Mouse (Mus musculus): Measurements from ENCODE around the gene Dio3. TPM values are rescaled to one million over a fixed set of nuclear protein-coding genes. Genes with fewer than 3 reads are reported as not detected.

The Dio3 gene
- polyA plus RNA-seq (2015; fragmentation: Nextera tagmentation; extraction: Ambion mirVana): 0.09 TPM in 1 of 2 replicates, not detected in the other

GRCm38 (mm10) chr12:110278853-110279252 lies at the start of gene Dio3:
Gene Dio3 (plus strand): TSS chr12:110279068.
- H3K9me3 ChIP-seq (replicated peaks): no peaks in the 10 kb centered on the region
- peak within 1 kb of the TSS; percentile 65 for H3K4me2 ChIP-seq
- no peak for ATAC-seq (replicated peaks; ENCODE audit: insufficient number of reproducible peaks, insufficient read depth, low FRiP score, low read depth)
- no peak within 1 kb of the TSS for H3K9ac ChIP-seq
- under 1% methylated on average over 34 of the region's 34 CpGs for whole genome bisulfite sequencing
- H3K4me1 ChIP-seq (replicated peaks): peaks cover 16% of the 10 kb centered on the region
- H3K27me3 ChIP-seq: peaks cover 100% of the 10 kb centered on the region
- H3K27ac ChIP-seq: no peak within 1 kb of the TSS
- peak within 1 kb of the TSS; percentile 43 for H3K4me3 ChIP-seq
- no peaks in the 10 kb centered on the region for H3K36me3 ChIP-seq

GRCm38 (mm10) chr12:110230296-110230695 lies 48.6 kb upstream of the Dio3 start:
- ATAC-seq (replicated peaks; ENCODE audit: insufficient number of reproducible peaks, insufficient read depth, low FRiP score, low read depth): no peak
- peaks cover 44% of the 10 kb centered on the region for H3K27me3 ChIP-seq
- no peaks in the 10 kb centered on the region for H3K4me1 ChIP-seq (replicated peaks)
- H3K9ac ChIP-seq: no peak overlapping the region
- H3K4me3 ChIP-seq: no peak overlapping the region
- H3K27ac ChIP-seq: no peak overlapping the region
- no peak overlapping the region for H3K4me2 ChIP-seq
- H3K36me3 ChIP-seq: no peaks in the 10 kb centered on the region
- WGBS: 64% methylated on average over 7 of the region's 7 CpGs
- H3K9me3 ChIP-seq (replicated peaks): no peaks in the 10 kb centered on the region

GRCm38 (mm10) chr12:110230767-110231166 lies 48.1 kb upstream of the Dio3 start:
- no peaks in the 10 kb centered on the region for H3K9me3 ChIP-seq (replicated peaks)
- no peaks in the 10 kb centered on the region for H3K4me1 ChIP-seq (replicated peaks)
- H3K9ac ChIP-seq: no peak overlapping the region
- 70% methylated on average over 8 of the region's 8 CpGs for WGBS
- H3K36me3 ChIP-seq: no peaks in the 10 kb centered on the region
- H3K4me2 ChIP-seq: no peak overlapping the region
- peaks cover 46% of the 10 kb centered on the region for H3K27me3 ChIP-seq
- ATAC-seq (replicated peaks; ENCODE audit: insufficient number of reproducible peaks, insufficient read depth, low FRiP score, low read depth): no peak
- no peak overlapping the region for H3K4me3 ChIP-seq
- no peak overlapping the region for H3K27ac ChIP-seq

- Histone ChIP-seq H3K36me3 (no peaks in the 10 kb centered on the region), H3K4me1 (replicated peaks) (no peaks in the 10 kb centered on the region), H3K4me2 (no peak overlapping the region), H3K9me3 (replicated peaks) (no peaks in the 10 kb centered on the region), H3K9ac (no peak overlapping the region), H3K27ac (no peak overlapping the region), H3K27me3 (peaks cover 54% of the 10 kb centered on the region), H3K4me3 (no peak overlapping the region)
- no peak for ATAC-seq (replicated peaks; ENCODE audit: insufficient number of reproducible peaks, insufficient read depth, low FRiP score, low read depth)
- 72% methylated on average over 13 of the region's 13 CpGs for WGBS
These were observed 46.9 kb upstream of the Dio3 start for GRCm38 (mm10) chr12:110231709-110232600.

- ATAC-seq (replicated peaks; ENCODE audit: insufficient number of reproducible peaks, insufficient read depth, low FRiP score, low read depth): no peak
- H3K4me1 ChIP-seq (replicated peaks): no peaks in the 10 kb centered on the region
- H3K9me3 ChIP-seq (replicated peaks): no peaks in the 10 kb centered on the region
- peaks cover 34% of the 10 kb centered on the region for H3K27me3 ChIP-seq
- H3K4me2 ChIP-seq: no peak overlapping the region
- H3K36me3 ChIP-seq: no peaks in the 10 kb centered on the region
- WGBS: 80% methylated on average over 4 of the region's 4 CpGs
- no peak overlapping the region for H3K4me3 ChIP-seq
- H3K9ac ChIP-seq: no peak overlapping the region
- no peak overlapping the region for H3K27ac ChIP-seq
These were observed 43.0 kb upstream of the Dio3 start for GRCm38 (mm10) chr12:110235908-110236307.

- H3K27me3 ChIP-seq: peaks cover 32% of the 10 kb centered on the region
- WGBS: 79% methylated on average over 7 of the region's 7 CpGs
These were observed 41.8 kb upstream of the Dio3 start for GRCm38 (mm10) chr12:110237046-110237445.

GRCm38 (mm10) chr12:110239358-110239757 lies 39.5 kb upstream of the Dio3 start:
- no peaks in the 10 kb centered on the region for H3K9me3 ChIP-seq (replicated peaks)
- H3K27ac ChIP-seq: no peak overlapping the region
- no peak overlapping the region for H3K9ac ChIP-seq
- no peak for ATAC-seq (replicated peaks; ENCODE audit: insufficient number of reproducible peaks, insufficient read depth, low FRiP score, low read depth)
- H3K4me2 ChIP-seq: no peak overlapping the region
- peaks cover 19% of the 10 kb centered on the region for H3K27me3 ChIP-seq
- H3K4me1 ChIP-seq (replicated peaks): no peaks in the 10 kb centered on the region
- H3K36me3 ChIP-seq: no peaks in the 10 kb centered on the region
- 73% methylated on average over 5 of the region's 5 CpGs for WGBS
- H3K4me3 ChIP-seq: no peak overlapping the region

More at GRCm38 (mm10) chr12:110237046-110237445, 41.8 kb upstream of the Dio3 start:
- H3K4me2 ChIP-seq: no peak overlapping the region
- H3K4me1 ChIP-seq (replicated peaks): no peaks in the 10 kb centered on the region
- ATAC-seq (replicated peaks; ENCODE audit: insufficient number of reproducible peaks, insufficient read depth, low FRiP score, low read depth): no peak
- no peak overlapping the region for H3K9ac ChIP-seq
- no peaks in the 10 kb centered on the region for H3K9me3 ChIP-seq (replicated peaks)
- H3K36me3 ChIP-seq: no peaks in the 10 kb centered on the region
- no peak overlapping the region for H3K27ac ChIP-seq
- no peak overlapping the region for H3K4me3 ChIP-seq

GRCm38 (mm10) chr12:110244581-110244980 lies 34.3 kb upstream of the Dio3 start:
- 87% methylated on average over 6 of the region's 6 CpGs for WGBS
- Histone ChIP-seq H3K4me2 (no peak overlapping the region), H3K27me3 (peaks cover 6% of the 10 kb centered on the region), H3K4me3 (no peak overlapping the region), H3K27ac (no peak overlapping the region), H3K9ac (no peak overlapping the region), H3K36me3 (no peaks in the 10 kb centered on the region), H3K4me1 (replicated peaks) (no peaks in the 10 kb centered on the region), H3K9me3 (replicated peaks) (no peaks in the 10 kb centered on the region)
- no peak for ATAC-seq (replicated peaks; ENCODE audit: insufficient number of reproducible peaks, insufficient read depth, low FRiP score, low read depth)

- no peak for ATAC-seq (replicated peaks; ENCODE audit: insufficient number of reproducible peaks, insufficient read depth, low FRiP score, low read depth)
These were observed 33.4 kb upstream of the Dio3 start for GRCm38 (mm10) chr12:110245461-110245860.

GRCm38 (mm10) chr12:110252163-110252575 lies 26.7 kb upstream of the Dio3 start:
- Histone ChIP-seq H3K27ac (no peak overlapping the region), H3K4me1 (replicated peaks) (no peaks in the 10 kb centered on the region), H3K9ac (no peak overlapping the region), H3K27me3 (peaks cover 49% of the 10 kb centered on the region), H3K36me3 (no peaks in the 10 kb centered on the region), H3K9me3 (replicated peaks) (no peaks in the 10 kb centered on the region), H3K4me3 (no peak overlapping the region), H3K4me2 (no peak overlapping the region)
- no peak; the same call in 1 of the 2 replicates for ATAC-seq (replicated peaks; ENCODE audit: insufficient number of reproducible peaks, insufficient read depth, low FRiP score, low read depth)
- 29% methylated on average over 10 of the region's 10 CpGs for WGBS

More at GRCm38 (mm10) chr12:110245461-110245860, 33.4 kb upstream of the Dio3 start:
- Histone ChIP-seq H3K36me3 (no peaks in the 10 kb centered on the region), H3K27me3 (peaks cover 12% of the 10 kb centered on the region; the same call in 1 of the 2 replicates), H3K4me1 (replicated peaks) (no peaks in the 10 kb centered on the region), H3K4me2 (no peak overlapping the region), H3K27ac (no peak overlapping the region), H3K9me3 (replicated peaks) (no peaks in the 10 kb centered on the region), H3K4me3 (no peak overlapping the region), H3K9ac (no peak overlapping the region)
- WGBS: 86% methylated on average over 4 of the region's 4 CpGs

- Histone ChIP-seq H3K27ac (no peak overlapping the region), H3K27me3 (peaks cover 51% of the 10 kb centered on the region), H3K36me3 (no peaks in the 10 kb centered on the region), H3K9ac (no peak overlapping the region), H3K4me2 (no peak overlapping the region), H3K4me3 (no peak overlapping the region), H3K4me1 (replicated peaks) (no peaks in the 10 kb centered on the region), H3K9me3 (replicated peaks) (no peaks in the 10 kb centered on the region)
- no peak for ATAC-seq (replicated peaks; ENCODE audit: insufficient number of reproducible peaks, insufficient read depth, low FRiP score, low read depth)
- 75% methylated on average over 10 of the region's 10 CpGs for WGBS
These were observed 23.1 kb upstream of the Dio3 start for GRCm38 (mm10) chr12:110255731-110256130.

All from heart, embryonic 15.5 days (tissue).